Mouse (Mus musculus) heart, embryonic 13.5 days (tissue): ENCODE measurements around the gene Cdc42bpb. TPM values are rescaled to one million over a fixed set of nuclear protein-coding genes. Genes with fewer than 3 reads are reported as not detected.

Experiments used
- ATAC-seq: fragments of 200-750 bp; cut with Nextera tagmentation; 2 replicates; pipeline ENCODE4 v1.8.0; 2017; ENCODE audit warnings: moderate TSS enrichment; ENCODE audit not compliant: insufficient number of reproducible peaks, low FRiP score, low TSS enrichment; ENCODE audit errors: extremely low read depth
- H3K27ac ChIP-seq: fragments of 300-500 bp; sonication (generic); replicated peaks from 2 replicates; pipeline ENCODE4 v1.5.1; 2015; ENCODE audit warnings: moderate library complexity, mild to moderate bottlenecking, inconsistent platforms
- H3K27me3 ChIP-seq: fragments of 300-500 bp; sonication (generic); replicated peaks from 2 replicates; pipeline ENCODE4 v1.6.1; 2015; ENCODE audit warnings: mild to moderate bottlenecking, inconsistent platforms
- H3K36me3 ChIP-seq: fragments of 300-500 bp; sonication (generic); 2 replicates; pipeline ENCODE4 v1.6.1; 2015; ENCODE audit warnings: mild to moderate bottlenecking, inconsistent platforms
- H3K4me1 ChIP-seq: fragments of 300-500 bp; sonication (generic); 2 replicates; pipeline ENCODE4 v1.6.1; 2015; ENCODE audit warnings: inconsistent platforms
- H3K4me2 ChIP-seq: fragments of 300-500 bp; sonication (generic); 2 replicates; pipeline ENCODE4 v1.6.1; 2015; ENCODE audit warnings: inconsistent platforms, mild to moderate bottlenecking, moderate library complexity
- H3K4me3 ChIP-seq: fragments of 300-500 bp; sonication (generic); 2 replicates; pipeline ENCODE4 v1.5.1; 2015; ENCODE audit warnings: moderate library complexity, mild to moderate bottlenecking, inconsistent platforms
- H3K9ac ChIP-seq: fragments of 300-500 bp; sonication (generic); 2 replicates; pipeline ENCODE4 v1.6.1; 2015; ENCODE audit warnings: inconsistent platforms, mild to moderate bottlenecking, moderate library complexity
- H3K9me3 ChIP-seq: fragments of 300-500 bp; sonication (generic); 2 replicates; pipeline ENCODE4 v1.6.1; 2016; ENCODE audit warnings: inconsistent platforms
- WGBS: fragments of 180-500 bp; shearing (Covaris S2); methylation state at CpG from one replicate; pipeline ENCODE4 v1.1.7; 2015; ENCODE audit warnings: mixed read lengths; 5-methylcytosine and 5-hydroxymethylcytosine counted together
- polyA plus RNA-seq: library from polyadenylated mRNA; unstranded; fragments of >200 nt; fragmentation: Nextera tagmentation; extraction: Ambion mirVana; gene quantifications from 2 replicates; pipeline ENCODE4 v1.2.1, GENCODE M21; 2015

Gene Cdc42bpb
- polyA plus RNA-seq, 1 experiment from 2014 or later: 26.2 TPM

- WGBS: 57% methylated on average over 12 of the region's 12 CpGs
- H3K9ac ChIP-seq: no peak overlapping the region
- peaks cover 100% of the 10 kb centered on the region for H3K36me3 ChIP-seq
- H3K4me1 ChIP-seq: peaks cover 7% of the 10 kb centered on the region; the same call in 1 of the 2 replicates
- no peak overlapping the region for H3K27ac ChIP-seq
- H3K27me3 ChIP-seq: no peaks in the 10 kb centered on the region
- H3K4me2 ChIP-seq: no peak overlapping the region
- ATAC-seq: no peak
- no peak overlapping the region for H3K4me3 ChIP-seq
- no peaks in the 10 kb centered on the region for H3K9me3 ChIP-seq
These were observed 57.0 kb downstream of the Cdc42bpb start for GRCm38 (mm10) chr12:111320549-111320948.

DNA sequence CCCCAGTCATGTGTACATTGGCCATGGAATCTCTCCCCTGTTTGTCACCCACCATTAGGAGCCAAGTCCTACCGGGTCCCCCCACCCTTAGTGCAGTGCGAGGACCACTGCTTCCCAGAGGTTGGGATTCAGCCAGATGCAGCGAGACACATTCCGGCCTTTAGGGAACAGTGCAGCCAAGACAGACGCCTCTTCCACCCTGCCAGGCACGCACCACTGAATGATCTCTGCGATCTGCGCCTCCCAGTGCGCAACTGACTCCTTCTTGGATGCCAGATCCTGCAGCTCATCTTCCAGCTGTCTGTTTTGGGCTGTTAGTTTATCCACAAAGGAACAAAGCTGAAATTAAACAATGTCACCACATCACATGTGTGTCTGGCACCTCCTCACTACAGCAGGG, 59.8 kb downstream of the Cdc42bpb start:
- no peak overlapping the region for H3K4me2 ChIP-seq
- H3K9ac ChIP-seq: no peak overlapping the region
- no peaks in the 10 kb centered on the region for H3K9me3 ChIP-seq
- no peak overlapping the region for H3K27ac ChIP-seq
- peaks cover 100% of the 10 kb centered on the region for H3K36me3 ChIP-seq
- ATAC-seq: no peak
- no peaks in the 10 kb centered on the region for H3K27me3 ChIP-seq
- H3K4me3 ChIP-seq: no peak overlapping the region
- 92% methylated on average over 9 of the region's 9 CpGs for whole genome bisulfite sequencing
- H3K4me1 ChIP-seq: peaks cover 7% of the 10 kb centered on the region; the same call in 1 of the 2 replicates

DNA sequence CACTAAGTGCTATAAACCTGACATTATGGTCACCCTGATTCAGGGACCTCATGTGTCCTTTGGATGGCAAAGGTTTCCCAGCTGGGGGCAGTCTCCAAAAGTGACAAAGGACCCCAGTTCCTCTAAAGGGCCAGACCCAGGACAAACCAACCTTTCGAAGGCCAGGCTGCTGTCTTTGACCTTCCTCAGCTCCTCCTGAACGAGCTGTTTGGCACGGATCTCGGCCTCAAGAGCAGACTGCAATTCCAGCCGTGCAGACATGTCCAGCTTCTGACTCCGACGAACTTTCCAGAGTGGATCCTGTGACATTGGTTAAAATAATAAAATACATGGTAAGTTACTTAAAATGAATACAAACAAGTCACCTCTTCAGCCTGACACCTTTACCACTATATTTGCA, 63.2 kb downstream of the Cdc42bpb start:
- peaks cover 100% of the 10 kb centered on the region for H3K36me3 ChIP-seq
- H3K9me3 ChIP-seq: no peaks in the 10 kb centered on the region
- H3K9ac ChIP-seq: no peak overlapping the region
- ATAC-seq: no peak
- no peak overlapping the region for H3K27ac ChIP-seq
- WGBS: 91% methylated on average over 7 of the region's 7 CpGs
- no peaks in the 10 kb centered on the region for H3K4me1 ChIP-seq
- no peak overlapping the region for H3K4me2 ChIP-seq
- no peak overlapping the region for H3K4me3 ChIP-seq
- no peaks in the 10 kb centered on the region for H3K27me3 ChIP-seq

GRCm38 (mm10) chr12:111311775-111312174, 65.7 kb downstream of the Cdc42bpb start:
- H3K4me1 ChIP-seq: no peaks in the 10 kb centered on the region
- H3K4me3 ChIP-seq: no peak overlapping the region
- peaks cover 98% of the 10 kb centered on the region for H3K36me3 ChIP-seq
- no peaks in the 10 kb centered on the region for H3K27me3 ChIP-seq
- no peak for ATAC-seq
- no peaks in the 10 kb centered on the region for H3K9me3 ChIP-seq
- no peak overlapping the region for H3K27ac ChIP-seq
- WGBS: 85% methylated on average over 10 of the region's 10 CpGs
- H3K4me2 ChIP-seq: no peak overlapping the region
- H3K9ac ChIP-seq: no peak overlapping the region

- no peaks in the 10 kb centered on the region for H3K27me3 ChIP-seq
- peaks cover 98% of the 10 kb centered on the region for H3K36me3 ChIP-seq
- no peak for ATAC-seq
- WGBS: 83% methylated on average over 14 of the region's 14 CpGs
- no peak overlapping the region for H3K4me2 ChIP-seq
- H3K27ac ChIP-seq: no peak overlapping the region
- no peak overlapping the region for H3K9ac ChIP-seq
- no peaks in the 10 kb centered on the region for H3K9me3 ChIP-seq
- H3K4me3 ChIP-seq: no peak overlapping the region
- H3K4me1 ChIP-seq: no peaks in the 10 kb centered on the region
These were observed 67.6 kb downstream of the Cdc42bpb start for GRCm38 (mm10) chr12:111309931-111310330.

DNA sequence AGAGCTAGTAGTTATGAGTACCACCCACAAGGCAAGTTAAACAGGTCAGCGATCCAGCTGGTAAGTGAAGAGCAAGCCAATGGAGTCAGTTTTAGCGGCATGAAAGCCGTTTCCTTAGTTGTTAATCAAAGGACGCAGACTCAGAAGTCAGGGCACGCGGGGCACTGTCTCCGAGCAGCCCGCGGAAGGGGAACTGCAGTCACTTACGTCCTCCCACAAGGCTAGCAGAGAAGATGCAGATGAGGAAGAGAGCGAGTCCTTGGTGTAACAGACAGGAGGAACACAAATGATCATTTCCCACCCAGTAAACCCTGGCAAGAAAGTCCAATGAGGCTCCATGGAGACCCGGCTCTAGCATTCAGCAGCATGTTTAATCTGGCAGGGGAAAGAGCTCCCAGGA, 68.3 kb downstream of the Cdc42bpb start:
- Histone ChIP-seq H3K27me3 (no peaks in the 10 kb centered on the region), H3K4me3 (no peak overlapping the region), H3K4me1 (no peaks in the 10 kb centered on the region), H3K4me2 (no peak overlapping the region), H3K27ac (no peak overlapping the region), H3K9me3 (no peaks in the 10 kb centered on the region), H3K9ac (no peak overlapping the region), H3K36me3 (peaks cover 98% of the 10 kb centered on the region)
- no peak for ATAC-seq
- WGBS: 85% methylated on average over 12 of the region's 12 CpGs

GRCm38 (mm10) chr12:111306821-111307220, 70.7 kb downstream of the Cdc42bpb start:
- no peaks in the 10 kb centered on the region for H3K27me3 ChIP-seq
- no peak overlapping the region for H3K4me3 ChIP-seq
- ATAC-seq: no peak
- no peak overlapping the region for H3K4me2 ChIP-seq
- H3K36me3 ChIP-seq: peaks cover 98% of the 10 kb centered on the region
- H3K9me3 ChIP-seq: no peaks in the 10 kb centered on the region
- H3K27ac ChIP-seq: no peak overlapping the region
- no peak overlapping the region for H3K9ac ChIP-seq
- 77% methylated on average over 8 of the region's 8 CpGs for WGBS
- H3K4me1 ChIP-seq: no peaks in the 10 kb centered on the region

DNA sequence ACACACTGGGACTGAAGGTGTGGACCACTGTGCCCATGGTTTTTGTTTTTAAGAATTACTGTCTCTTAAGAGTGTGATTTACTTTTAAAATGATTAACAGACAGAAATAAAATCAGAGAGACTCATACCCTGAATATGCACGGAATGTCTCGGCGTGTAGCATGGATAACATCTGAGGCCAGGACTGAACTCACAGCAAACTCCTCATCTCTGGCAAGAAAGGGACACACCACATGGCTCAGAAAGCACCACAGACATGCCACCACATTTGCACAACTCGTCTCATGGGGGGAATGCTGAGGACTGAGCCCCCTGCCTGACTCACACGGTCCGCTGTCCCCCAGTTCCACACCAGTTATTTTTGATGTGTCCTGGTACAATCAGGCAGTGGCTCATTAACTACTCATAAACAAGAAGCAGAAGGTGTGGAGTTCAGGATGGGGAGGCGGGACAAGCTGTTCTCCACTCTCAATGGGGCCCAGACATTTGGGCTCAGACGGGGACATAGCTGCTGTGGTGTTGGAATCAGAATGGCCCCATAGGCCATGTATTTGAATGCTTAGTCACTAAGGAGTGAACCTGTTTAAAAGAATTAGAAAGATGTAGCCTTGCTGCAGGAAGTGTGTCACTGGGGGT, 73.7 kb downstream of the Cdc42bpb start:
- H3K4me2 ChIP-seq: no peak overlapping the region
- H3K9me3 ChIP-seq: no peaks in the 10 kb centered on the region
- H3K36me3 ChIP-seq: peaks cover 96% of the 10 kb centered on the region
- no peak overlapping the region for H3K9ac ChIP-seq
- no peak overlapping the region for H3K4me3 ChIP-seq
- no peak for ATAC-seq
- no peaks in the 10 kb centered on the region for H3K27me3 ChIP-seq
- H3K27ac ChIP-seq: no peak overlapping the region
- WGBS: 85% methylated on average over 8 of the region's 8 CpGs
- H3K4me1 ChIP-seq: no peaks in the 10 kb centered on the region

GRCm38 (mm10) chr12:111302018-111302345, 75.5 kb downstream of the Cdc42bpb start:
- peaks cover 97% of the 10 kb centered on the region for H3K36me3 ChIP-seq
- no peak overlapping the region for H3K27ac ChIP-seq
- ATAC-seq: no peak
- no peak overlapping the region for H3K4me2 ChIP-seq
- H3K9me3 ChIP-seq: no peaks in the 10 kb centered on the region
- H3K9ac ChIP-seq: no peak overlapping the region
- H3K27me3 ChIP-seq: no peaks in the 10 kb centered on the region
- 92% methylated on average over 14 of the region's 14 CpGs for WGBS
- H3K4me1 ChIP-seq: no peaks in the 10 kb centered on the region
- no peak overlapping the region for H3K4me3 ChIP-seq

GRCm38 (mm10) chr12:111301322-111302017, 76.0 kb downstream of the Cdc42bpb start:
- no peaks in the 10 kb centered on the region for H3K4me1 ChIP-seq
- no peaks in the 10 kb centered on the region for H3K9me3 ChIP-seq
- no peak overlapping the region for H3K9ac ChIP-seq
- H3K4me2 ChIP-seq: no peak overlapping the region
- H3K36me3 ChIP-seq: peaks cover 97% of the 10 kb centered on the region
- whole genome bisulfite sequencing: 89% methylated on average over 27 of the region's 27 CpGs
- ATAC-seq: no peak
- H3K27ac ChIP-seq: no peak overlapping the region
- no peaks in the 10 kb centered on the region for H3K27me3 ChIP-seq
- no peak overlapping the region for H3K4me3 ChIP-seq

DNA sequence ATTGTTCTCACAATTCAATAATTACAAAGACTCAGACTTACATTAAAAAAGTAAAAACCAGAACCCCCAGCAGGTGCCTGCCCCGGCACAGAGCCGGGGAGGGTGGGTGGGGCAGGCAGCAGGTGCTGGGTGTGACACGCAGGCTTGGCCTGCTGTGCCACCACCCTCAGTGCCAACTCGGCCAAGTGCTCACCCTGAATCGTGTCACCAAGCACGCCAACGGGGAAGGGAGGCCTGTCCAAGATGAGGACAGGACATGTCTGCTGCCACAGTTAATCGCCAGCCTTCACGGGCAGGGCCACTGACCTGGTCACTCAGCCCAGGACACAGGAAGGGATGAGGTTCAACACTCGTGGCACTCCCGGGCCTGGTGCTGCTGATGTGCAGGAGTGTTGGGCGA, 84.5 kb downstream of the Cdc42bpb start:
- Histone ChIP-seq H3K36me3 (peaks cover 83% of the 10 kb centered on the region), H3K27me3 (no peaks in the 10 kb centered on the region), H3K9ac (no peak overlapping the region), H3K4me2 (no peak overlapping the region), H3K4me3 (no peak overlapping the region), H3K27ac (no peak overlapping the region), H3K9me3 (no peaks in the 10 kb centered on the region), H3K4me1 (no peaks in the 10 kb centered on the region)
- ATAC-seq: no peak
- 90% methylated on average over 12 of the region's 12 CpGs for WGBS

DNA sequence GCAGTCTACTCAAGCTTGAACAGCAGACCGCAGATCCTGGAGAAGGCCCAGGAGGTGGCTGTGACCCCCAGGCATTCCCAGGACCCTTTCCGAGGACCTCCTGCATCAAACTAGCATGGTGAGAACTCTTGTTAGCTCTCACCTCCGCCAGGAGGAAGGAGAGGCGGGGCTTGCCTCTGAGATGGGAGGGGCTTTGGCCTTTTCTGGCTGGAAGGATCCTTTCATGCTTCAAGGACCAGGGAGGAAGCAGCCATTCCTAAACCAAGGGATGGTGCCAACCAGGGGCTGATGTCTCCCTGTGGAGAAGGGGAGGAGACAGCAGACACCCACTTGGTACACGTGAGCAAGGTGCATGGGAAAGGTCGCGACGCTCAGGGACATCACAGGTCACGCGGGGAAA, 93.0 kb downstream of the Cdc42bpb start:
- Histone ChIP-seq H3K27ac (no peak overlapping the region), H3K9me3 (no peaks in the 10 kb centered on the region), H3K4me1 (peaks cover 17% of the 10 kb centered on the region), H3K4me3 (peak overlapping the region; percentile 29), H3K4me2 (peak overlapping the region; percentile 54), H3K27me3 (0 out of 2 replicates have a peak, but pooled peaks cover 7% of the 10 kb centered on the region), H3K9ac (peak overlapping the region; percentile 44; the same call in 1 of the 2 replicates), H3K36me3 (no peaks in the 10 kb centered on the region)
- WGBS: 26% methylated on average over 10 of the region's 10 CpGs
- ATAC-seq: no peak
